Mouse (Mus musculus) adrenal gland, postnatal 10 days (tissue): Measurements from ENCODE around the gene Tmem273. TPM values are rescaled to one million over a fixed set of nuclear protein-coding genes. Genes with fewer than 3 reads are reported as not detected.

Experiments used
- DNase-seq: peaks from one replicate; pipeline ENCODE4 v3.0.0; 2021; ENCODE audit warnings: mixed read lengths
- total RNA-seq, 2 experiments: library from RNA; stranded (reverse); gene quantifications; 2 replicates each; pipeline ENCODE4 v1.2.3; 2021

Tmem273 gene
- total RNA-seq, 2 experiments from 2014 or later = 1.7 to 2.2 TPM

- DNase-seq = peak; percentile 51
These were observed 75.4 kb downstream of the Tmem273 start for GRCm38 (mm10) chr14:32861149-32861581.

DNA sequence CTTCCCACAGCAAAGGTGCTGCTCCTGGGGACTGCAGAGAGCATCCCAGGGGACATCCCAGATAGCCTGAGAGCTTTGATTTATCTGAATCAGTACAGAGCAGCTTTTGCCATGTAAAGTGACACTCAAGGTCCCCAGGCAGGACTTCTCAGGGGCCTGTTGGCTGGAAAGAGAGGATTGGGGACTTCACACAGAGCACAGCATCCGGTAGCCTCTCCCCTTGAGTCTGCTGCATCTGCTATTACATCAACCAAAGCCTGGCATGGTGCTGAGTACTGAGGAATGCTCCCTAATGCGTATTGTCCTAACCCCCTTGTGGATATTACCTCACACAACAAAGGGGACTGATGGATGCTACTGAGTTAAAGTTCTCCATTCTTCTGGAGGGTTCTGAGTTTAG lies 75.9 kb downstream of the Tmem273 start:
- DNase-seq = no peak

DNA sequence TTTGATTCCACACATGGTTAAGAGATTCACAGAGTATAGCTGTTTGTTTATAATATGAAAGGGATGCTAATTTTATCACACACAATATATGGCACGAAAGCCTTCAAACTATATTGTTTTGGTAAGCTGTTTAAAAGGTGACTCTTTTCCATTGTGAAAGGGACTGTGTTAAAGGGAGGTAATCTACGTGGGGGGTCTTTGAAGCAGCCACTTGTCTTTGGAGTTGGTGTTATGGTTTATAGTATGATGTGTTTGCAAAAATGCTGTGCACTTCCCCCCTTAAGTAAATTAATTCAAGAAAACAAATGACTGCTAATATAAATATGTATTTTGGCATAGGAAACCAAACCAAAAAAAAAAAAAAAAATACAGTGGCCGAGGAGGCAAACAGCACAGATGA lies 79.6 kb downstream of the Tmem273 start:
- DNase-seq = no peak

Other genes with a start within 250 kb of the Tmem273 start
- under 1 TPM; 0.57 to 0.73 TPM for gene Prrxl1, start 186.6 kb upstream of the Tmem273 start, total RNA-seq
- gene 3425401B19Rik, start 100.7 kb upstream of the Tmem273 start, total RNA-seq = 10 to 100 TPM in 1 of 2 experiments, 1 to 10 TPM in 1; 5.6 to 19.6 TPM
- not detected for gene Fam170b, start 48.0 kb downstream of the Tmem273 start, total RNA-seq
- gene Vstm4, start 70.8 kb downstream of the Tmem273 start, total RNA-seq = 10 to 100 TPM; 23.5 to 24.7 TPM
- under 1 TPM; 0.51 to 0.67 TPM for gene Lrrc18, start 205.4 kb downstream of the Tmem273 start, total RNA-seq